Mouse (Mus musculus) urinary bladder, adult 18-20 months (tissue): Measurements from ENCODE around the gene Ppm1h.

ENCODE experiments used
- DNase-seq, 2 experiments: peaks; one replicate each; pipeline ENCODE4 v3.0.0; 2022; ENCODE audit warnings: low spot score in 2 of 2, mixed read lengths in 2 of 2

The Ppm1h gene

GRCm38 (mm10) chr10:122698347-122698746 is 19.8 kb downstream of the Ppm1h start:
- no peak for DNase-seq

GRCm38 (mm10) chr10:122704901-122705300 is 26.3 kb downstream of the Ppm1h start:
- no peak for DNase-seq

GRCm38 (mm10) chr10:122705457-122705856 is 26.9 kb downstream of the Ppm1h start:
- DNase-seq = no peak

GRCm38 (mm10) chr10:122711381-122711811 is 32.8 kb downstream of the Ppm1h start:
- DNase-seq = no peak

GRCm38 (mm10) chr10:122712307-122712706 is 33.7 kb downstream of the Ppm1h start:
- no peak for DNase-seq

- DNase-seq = no peak
These were observed 37.3 kb downstream of the Ppm1h start for GRCm38 (mm10) chr10:122715856-122716255.

GRCm38 (mm10) chr10:122716286-122716685 is 37.7 kb downstream of the Ppm1h start:
- DNase-seq = no peak

GRCm38 (mm10) chr10:122716739-122717474 is 38.3 kb downstream of the Ppm1h start:
- no peak for DNase-seq

- no peak for DNase-seq
These were observed 39.3 kb downstream of the Ppm1h start for GRCm38 (mm10) chr10:122717754-122718415.

GRCm38 (mm10) chr10:122718951-122719350 is 40.4 kb downstream of the Ppm1h start:
- no peak for DNase-seq

GRCm38 (mm10) chr10:122722111-122722510 is 43.5 kb downstream of the Ppm1h start:
- DNase-seq = no peak

GRCm38 (mm10) chr10:122724692-122725091 is 46.1 kb downstream of the Ppm1h start:
- no peak for DNase-seq

GRCm38 (mm10) chr10:122727228-122727627 is 48.7 kb downstream of the Ppm1h start:
- DNase-seq = peak; percentile 20 to 48

GRCm38 (mm10) chr10:122728172-122728571 is 49.6 kb downstream of the Ppm1h start:
- DNase-seq = no peak

GRCm38 (mm10) chr10:122732146-122732545 is 53.6 kb downstream of the Ppm1h start:
- no peak for DNase-seq

GRCm38 (mm10) chr10:122734521-122734920 is 56.0 kb downstream of the Ppm1h start:
- DNase-seq = no peak

- DNase-seq = no peak
These were observed 56.8 kb downstream of the Ppm1h start for GRCm38 (mm10) chr10:122735284-122735784.

- DNase-seq = no peak
These were observed 58.3 kb downstream of the Ppm1h start for GRCm38 (mm10) chr10:122736835-122737234.

GRCm38 (mm10) chr10:122738526-122738925 is 60.0 kb downstream of the Ppm1h start:
- no peak for DNase-seq

GRCm38 (mm10) chr10:122739037-122739436 is 60.5 kb downstream of the Ppm1h start:
- no peak for DNase-seq

GRCm38 (mm10) chr10:122740117-122740516 is 61.6 kb downstream of the Ppm1h start:
- no peak for DNase-seq

GRCm38 (mm10) chr10:122741191-122741590 is 62.6 kb downstream of the Ppm1h start:
- no peak for DNase-seq

- no peak for DNase-seq
These were observed 63.6 kb downstream of the Ppm1h start for GRCm38 (mm10) chr10:122742136-122742535.
